Mouse (Mus musculus) midbrain, postnatal 0 days (tissue): Measurements from ENCODE around the gene Ggt1. TPM values are rescaled to one million over a fixed set of nuclear protein-coding genes. Genes with fewer than 3 reads are reported as not detected.
A peak's percentile ranks its signal among the peaks of the same experiment; 100 is the strongest.

Source experiments
- ATAC-seq: fragments of 200-750 bp; cut with Nextera tagmentation; 2 replicates; pipeline ENCODE4 v1.8.0; 2017; ENCODE audit warnings: moderate number of reproducible peaks, mild to moderate bottlenecking, moderate TSS enrichment, moderate library complexity; ENCODE audit not compliant: low FRiP score
- DNase-seq: peaks from one replicate; pipeline ENCODE4 v3.0.0-alpha.2; 2015; ENCODE audit warnings: low spot score
- H3K27ac ChIP-seq: fragments of 300-500 bp; sonication (generic); 2 replicates; pipeline ENCODE4 v1.5.1; 2014; ENCODE audit warnings: low read depth, mild to moderate bottlenecking, low read length, mixed read lengths
- H3K27me3 ChIP-seq: fragments of 300-500 bp; sonication (generic); 2 replicates; pipeline ENCODE4 v1.6.1; 2014; ENCODE audit warnings: low read length, control low read depth, mixed read lengths; ENCODE audit not compliant: insufficient read depth
- H3K36me3 ChIP-seq: fragments of 300-500 bp; sonication (generic); 2 replicates; pipeline ENCODE4 v1.6.1; 2014; ENCODE audit warnings: low read length, control low read depth, mixed read lengths; ENCODE audit not compliant: insufficient read depth
- H3K4me1 ChIP-seq: fragments of 300-500 bp; sonication (generic); 2 replicates; pipeline ENCODE4 v1.6.1; 2014; ENCODE audit warnings: mild to moderate bottlenecking, control low read depth, antibody characterized with exemption, low read length, mixed read lengths; ENCODE audit not compliant: insufficient read depth
- H3K4me2 ChIP-seq: fragments of 300-500 bp; sonication (generic); 2 replicates; pipeline ENCODE4 v1.6.1; 2014; ENCODE audit warnings: low read depth, mild to moderate bottlenecking, low read length, mixed read lengths; ENCODE audit not compliant: poor library complexity, severe bottlenecking
- H3K4me3 ChIP-seq: fragments of 300-500 bp; sonication (generic); 2 replicates; pipeline ENCODE4 v1.5.1; 2014; ENCODE audit warnings: low read depth, mild to moderate bottlenecking, low read length, moderate library complexity
- H3K9ac ChIP-seq: fragments of 300-500 bp; sonication (generic); replicated peaks from 2 replicates; pipeline ENCODE4 v1.6.1; 2014; ENCODE audit warnings: mild to moderate bottlenecking, low read length, moderate library complexity, mixed read lengths; ENCODE audit not compliant: poor library complexity, severe bottlenecking
- H3K9me3 ChIP-seq: fragments of 300-500 bp; sonication (generic); 2 replicates; pipeline ENCODE4 v1.6.1; 2016; ENCODE audit warnings: low read length, control low read depth
- CTCF ChIP-seq: IDR thresholded peaks from 2 replicates; pipeline ENCODE4 v1.5.1; 2016; ENCODE audit warnings: antibody characterized with exemption, mild to moderate bottlenecking
- WGBS: fragments of 180-500 bp; shearing (Covaris S2); extraction: QIAGEN DNeasy Blood & Tissue Kit; methylation state at CpG from one replicate; pipeline ENCODE4 v1.1.7; 2014; 5-methylcytosine and 5-hydroxymethylcytosine counted together
- polyA plus RNA-seq: library from polyadenylated mRNA; unstranded; fragments of >200 nt; fragmentation: Nextera tagmentation; extraction: Ambion mirVana; gene quantifications from 2 replicates; pipeline ENCODE4 v1.2.1, GENCODE M21; 2015
- total RNA-seq: library from RNA; depleted of rRNA; stranded (reverse); fragments of >200 nt; gene quantifications from 2 replicates; pipeline ENCODE4 v1.2.3, GENCODE M21; 2014

Gene Ggt1
- total and polyA plus RNA-seq, 2 experiments from 2014 or later: 1.0 to 1.4 TPM

- no peak for TF ChIP-seq CTCF
- ATAC-seq (peak; percentile 12; the same call in 1 of the 2 replicates), DNase-seq (peak; percentile 92)
- Histone ChIP-seq H3K9me3 (no peaks in the 10 kb centered on the region), H3K27me3 (no peaks in the 10 kb centered on the region), H3K9ac (peak overlapping the region; percentile 97), H3K4me3 (peak overlapping the region; percentile 69), H3K36me3 (peaks cover 27% of the 10 kb centered on the region), H3K4me2 (peak overlapping the region; percentile 83), H3K4me1 (peaks cover 27% of the 10 kb centered on the region), H3K27ac (peak overlapping the region; percentile 99)
- 17% methylated on average over 3 of the region's 3 CpGs for WGBS
These were observed 2.9 kb upstream of the Ggt1 start for GRCm38 (mm10) chr10:75558515-75558914.

DNA sequence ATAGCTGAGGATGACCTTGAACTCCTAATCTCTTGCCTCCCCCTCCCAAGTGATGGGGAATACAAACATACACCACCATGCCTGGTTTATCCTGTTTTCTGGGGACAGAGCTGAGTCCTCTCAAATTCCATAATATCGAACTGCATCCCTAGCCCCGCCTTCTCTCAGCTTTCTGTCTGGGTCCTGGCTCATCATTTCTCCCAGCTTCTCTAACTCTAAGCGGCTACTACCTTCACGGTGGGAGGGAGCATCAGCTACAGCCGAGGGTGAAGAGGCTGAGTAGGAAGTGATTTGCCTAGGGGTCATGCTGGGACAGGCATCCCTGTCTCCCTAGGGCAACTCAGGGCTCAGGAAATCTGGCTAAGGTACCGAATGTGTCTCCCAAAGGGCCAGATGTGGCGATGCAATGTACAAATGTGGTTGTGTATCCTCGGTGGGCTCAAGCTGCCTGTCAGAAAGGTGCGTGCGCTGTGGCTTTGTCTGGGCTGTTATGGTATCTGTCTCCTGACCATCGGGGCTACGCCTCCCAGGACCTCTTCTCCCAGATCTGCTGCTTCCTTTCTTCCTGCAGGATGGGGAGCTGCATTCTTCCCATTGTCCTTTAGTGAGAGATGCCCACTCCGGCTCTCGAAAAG lies 2.2 kb upstream of the Ggt1 start:
- peak overlapping the region; percentile 69 for H3K4me3 ChIP-seq
- WGBS: 2% methylated on average over 14 of the region's 14 CpGs
- peaks cover 21% of the 10 kb centered on the region for H3K36me3 ChIP-seq
- peak overlapping the region; percentile 99 for H3K27ac ChIP-seq
- peaks cover 27% of the 10 kb centered on the region for H3K4me1 ChIP-seq
- peak overlapping the region; percentile 97 for H3K9ac ChIP-seq
- ATAC-seq (peak; percentile 20; the same call in 1 of the 2 replicates), DNase-seq (peak; percentile 55)
- peak overlapping the region; percentile 83 for H3K4me2 ChIP-seq
- H3K9me3 ChIP-seq: no peaks in the 10 kb centered on the region
- H3K27me3 ChIP-seq: no peaks in the 10 kb centered on the region
- no peak for TF ChIP-seq CTCF

DNA sequence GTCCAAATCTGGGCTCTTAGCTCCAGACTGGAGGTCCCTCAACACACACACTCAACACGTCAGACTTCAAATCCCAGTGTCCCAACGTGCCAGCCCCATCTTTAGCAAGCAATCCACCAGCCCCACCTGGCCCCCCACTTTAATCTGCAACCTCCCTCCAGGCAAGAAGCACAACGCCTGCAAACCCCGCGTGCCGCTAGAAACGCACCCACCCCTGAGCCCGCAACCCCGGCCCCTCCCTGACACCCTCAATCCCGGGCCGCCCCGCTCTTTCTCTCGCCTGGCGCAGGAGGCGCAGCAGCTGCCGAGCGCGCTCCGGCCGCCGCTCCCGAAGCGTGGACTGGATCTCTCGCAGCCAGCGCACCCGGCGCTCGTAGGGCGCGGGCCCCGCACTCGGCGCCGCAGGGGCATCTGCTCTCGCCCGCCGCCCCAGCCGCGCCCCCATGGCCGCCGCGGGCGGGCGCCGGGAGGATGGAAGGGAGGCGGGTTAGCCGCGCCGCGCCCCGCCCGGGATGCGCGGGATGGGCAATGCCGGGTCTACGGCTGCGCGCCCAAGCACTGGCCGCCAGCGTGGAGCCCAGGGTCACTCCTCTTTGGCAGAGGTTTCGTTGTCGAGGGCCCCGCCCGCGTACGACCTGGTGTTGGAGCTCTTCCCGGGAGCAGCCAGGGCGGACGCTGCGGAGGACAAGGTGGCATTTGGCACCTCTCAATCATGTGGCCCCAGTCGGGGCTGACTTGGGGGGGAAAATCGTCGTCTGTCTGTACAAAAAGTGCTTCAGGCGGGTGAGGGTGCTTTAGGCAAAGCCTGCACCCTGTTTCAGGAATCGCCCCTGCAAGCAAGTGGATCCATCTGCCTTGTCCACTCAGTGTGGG lies 1.5 kb upstream of the Ggt1 start, which contains the start of gene Lrrc75b:
Lrrc75b (minus strand) TSS at position 655 of the 873 bp plus-strand sequence.
- H3K27me3 ChIP-seq: no peaks in the 10 kb centered on the region
- H3K4me1 ChIP-seq: peaks cover 27% of the 10 kb centered on the region
- H3K4me2 ChIP-seq: peak within 1 kb of the TSS; percentile 83
- H3K36me3 ChIP-seq: peaks cover 21% of the 10 kb centered on the region
- H3K9me3 ChIP-seq: no peaks in the 10 kb centered on the region
- peak within 1 kb of the TSS; percentile 99 for H3K27ac ChIP-seq
- WGBS: under 1% methylated on average over 60 of the region's 75 CpGs
- ATAC-seq (peak; percentile 59), DNase-seq (peak; percentile 65)
- no peak for TF ChIP-seq CTCF
- peak within 1 kb of the TSS; percentile 97 for H3K9ac ChIP-seq
- H3K4me3 ChIP-seq: peak within 1 kb of the TSS; percentile 69

- DNase-seq (peak; percentile 27), ATAC-seq (peak; percentile 20; the same call in 1 of the 2 replicates)
- Histone ChIP-seq H3K36me3 (peaks cover 15% of the 10 kb centered on the region), H3K4me3 (peak overlapping the region; percentile 69), H3K9ac (peak overlapping the region; percentile 97), H3K9me3 (no peaks in the 10 kb centered on the region), H3K27ac (peak overlapping the region; percentile 99), H3K4me1 (peaks cover 27% of the 10 kb centered on the region), H3K27me3 (no peaks in the 10 kb centered on the region), H3K4me2 (peak overlapping the region; percentile 83)
- 11% methylated on average over 6 of the region's 6 CpGs for WGBS
- TF ChIP-seq CTCF: no peak
These were observed 880 bp upstream of the Ggt1 start for GRCm38 (mm10) chr10:75560549-75560899.

- Histone ChIP-seq H3K36me3 (no peaks in the 10 kb centered on the region), H3K9ac (no peak overlapping the region), H3K4me1 (peaks cover 20% of the 10 kb centered on the region), H3K4me3 (no peak overlapping the region), H3K9me3 (no peaks in the 10 kb centered on the region), H3K27ac (no peak overlapping the region), H3K27me3 (no peaks in the 10 kb centered on the region), H3K4me2 (no peak overlapping the region)
- TF ChIP-seq CTCF: no peak
- ATAC-seq: no peak
- DNase-seq: no peak
- WGBS: 90% methylated on average over 8 of the region's 8 CpGs
These were observed 1.2 kb downstream of the Ggt1 start for GRCm38 (mm10) chr10:75562596-75562995.
